Mouse (Mus musculus): ENCODE data around the gene Adamtsl1. TPM values are rescaled to one million over a fixed set of nuclear protein-coding genes. Genes with fewer than 3 reads are reported as not detected.

Gene Adamtsl1
- polyA plus RNA-seq, 1 experiment from 2014 or later, result 0.38 TPM

- DNase-seq, result no peak
- TF ChIP-seq CTCF (IDR thresholded peaks at IDR 0.05; ENCODE audit: low read depth) (no peak), EP300 (IDR thresholded peaks at IDR 0.05; ENCODE audit: low read depth) (no peak)
- no peak for ATAC-seq
These were observed 330.4 kb downstream of the Adamtsl1 start for GRCm38 (mm10) chr4:85844381-85844780.

DNA sequence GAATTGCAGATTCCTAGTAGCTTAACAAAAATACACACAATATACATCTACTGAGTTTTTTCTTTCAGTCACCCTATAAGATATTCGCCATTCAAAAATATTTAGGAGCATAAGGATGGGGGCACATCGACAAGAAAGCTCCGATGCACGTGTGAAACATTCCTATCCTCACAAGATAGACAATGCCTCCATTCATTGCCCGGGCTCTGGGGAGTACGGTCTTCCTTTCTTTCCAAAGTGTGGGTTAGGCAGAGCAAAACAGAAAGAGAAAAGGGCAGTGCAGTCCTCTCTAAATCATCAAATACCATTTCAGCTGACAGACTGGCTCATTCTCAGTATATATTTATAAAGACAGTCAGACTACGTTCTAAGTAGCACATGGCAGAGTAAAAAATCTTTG is 332.0 kb downstream of the Adamtsl1 start:
- TF ChIP-seq CTCF (IDR thresholded peaks at IDR 0.05; ENCODE audit: low read depth) (no peak), EP300 (IDR thresholded peaks at IDR 0.05; ENCODE audit: low read depth) (no peak)
- no peak overlapping the region for H3K27ac ChIP-seq (ENCODE audit: low read depth)
- no peak overlapping the region for H3K4me2 ChIP-seq (ENCODE audit: low read depth, low read length)
- no peak overlapping the region for H3K4me3 ChIP-seq (ENCODE audit: low read depth, low read length)
- H3K9ac ChIP-seq (replicated peaks), result no peak overlapping the region
- H3K4me1 ChIP-seq (ENCODE audit: insufficient read depth), result no peaks in the 10 kb centered on the region
- 68% methylated on average over 7 of the region's 7 CpGs for WGBS (ENCODE audit: insufficient replicate concordance)
- H3K9me3 ChIP-seq (ENCODE audit: low read length), result no peaks in the 10 kb centered on the region
- no peaks in the 10 kb centered on the region for H3K27me3 ChIP-seq (ENCODE audit: insufficient read depth, low read length)
- H3K36me3 ChIP-seq (replicated peaks; ENCODE audit: insufficient read depth, low read length), result no peaks in the 10 kb centered on the region
- DNase-seq, result no peak
- no peak for ATAC-seq

More at GRCm38 (mm10) chr4:85844381-85844780, 330.4 kb downstream of the Adamtsl1 start:
- Histone ChIP-seq H3K4me1 (ENCODE audit: insufficient read depth) (no peaks in the 10 kb centered on the region), H3K4me3 (ENCODE audit: low read depth, low read length) (no peak overlapping the region), H3K9ac (replicated peaks) (no peak overlapping the region), H3K9me3 (ENCODE audit: low read length) (no peaks in the 10 kb centered on the region), H3K4me2 (ENCODE audit: low read depth, low read length) (no peak overlapping the region), H3K27me3 (ENCODE audit: insufficient read depth, low read length) (no peaks in the 10 kb centered on the region), H3K27ac (ENCODE audit: low read depth) (no peak overlapping the region), H3K36me3 (replicated peaks; ENCODE audit: insufficient read depth, low read length) (no peaks in the 10 kb centered on the region)

DNA sequence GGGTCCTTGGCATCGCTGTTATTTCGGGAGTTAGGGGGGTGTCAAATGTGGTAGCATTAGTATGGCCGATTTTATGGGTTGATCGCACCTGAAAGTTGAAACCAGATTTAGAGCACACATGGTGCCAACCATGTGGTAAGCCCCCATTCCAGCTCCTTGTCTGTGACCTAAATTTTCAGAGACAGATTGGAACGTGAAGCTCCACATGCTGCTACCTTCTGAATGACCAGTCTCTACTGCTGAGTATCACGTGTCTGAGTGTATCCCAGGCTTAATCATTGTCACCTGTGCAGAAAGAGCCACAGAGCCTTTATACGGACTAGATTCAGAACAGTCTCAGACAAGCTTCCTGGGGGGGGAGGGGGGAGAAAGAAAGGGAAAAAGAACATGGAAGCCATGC is 339.4 kb downstream of the Adamtsl1 start:
- H3K4me2 ChIP-seq (ENCODE audit: low read depth, low read length), result no peak overlapping the region
- H3K9ac ChIP-seq (replicated peaks), result no peak overlapping the region
- no peak overlapping the region for H3K4me3 ChIP-seq (ENCODE audit: low read depth, low read length)
- ATAC-seq (no peak), DNase-seq (no peak)
- H3K36me3 ChIP-seq (replicated peaks; ENCODE audit: insufficient read depth, low read length), result no peaks in the 10 kb centered on the region
- no peaks in the 10 kb centered on the region for H3K9me3 ChIP-seq (ENCODE audit: low read length)
- H3K4me1 ChIP-seq (ENCODE audit: insufficient read depth), result no peaks in the 10 kb centered on the region
- TF ChIP-seq EP300 (IDR thresholded peaks at IDR 0.05; ENCODE audit: low read depth) (no peak), CTCF (IDR thresholded peaks at IDR 0.05; ENCODE audit: low read depth) (no peak)
- 71% methylated on average over 7 of the region's 7 CpGs for WGBS (ENCODE audit: insufficient replicate concordance)
- no peak overlapping the region for H3K27ac ChIP-seq (ENCODE audit: low read depth)
- no peaks in the 10 kb centered on the region for H3K27me3 ChIP-seq (ENCODE audit: insufficient read depth, low read length)

- no peaks in the 10 kb centered on the region for H3K36me3 ChIP-seq (replicated peaks; ENCODE audit: insufficient read depth, low read length)
- TF ChIP-seq CTCF (IDR thresholded peaks at IDR 0.05; ENCODE audit: low read depth) (no peak), EP300 (IDR thresholded peaks at IDR 0.05; ENCODE audit: low read depth) (no peak)
- no peaks in the 10 kb centered on the region for H3K4me1 ChIP-seq (ENCODE audit: insufficient read depth)
- no peak overlapping the region for H3K9ac ChIP-seq (replicated peaks)
- WGBS (ENCODE audit: insufficient replicate concordance), result 67% methylated on average over 8 of the region's 8 CpGs
- no peaks in the 10 kb centered on the region for H3K9me3 ChIP-seq (ENCODE audit: low read length)
- H3K4me3 ChIP-seq (ENCODE audit: low read depth, low read length), result no peak overlapping the region
- H3K4me2 ChIP-seq (ENCODE audit: low read depth, low read length), result no peak overlapping the region
- no peak for ATAC-seq
- no peaks in the 10 kb centered on the region for H3K27me3 ChIP-seq (ENCODE audit: insufficient read depth, low read length)
- H3K27ac ChIP-seq (ENCODE audit: low read depth), result no peak overlapping the region
- DNase-seq, result no peak
These were observed 340.5 kb downstream of the Adamtsl1 start for GRCm38 (mm10) chr4:85854507-85854906.

DNA sequence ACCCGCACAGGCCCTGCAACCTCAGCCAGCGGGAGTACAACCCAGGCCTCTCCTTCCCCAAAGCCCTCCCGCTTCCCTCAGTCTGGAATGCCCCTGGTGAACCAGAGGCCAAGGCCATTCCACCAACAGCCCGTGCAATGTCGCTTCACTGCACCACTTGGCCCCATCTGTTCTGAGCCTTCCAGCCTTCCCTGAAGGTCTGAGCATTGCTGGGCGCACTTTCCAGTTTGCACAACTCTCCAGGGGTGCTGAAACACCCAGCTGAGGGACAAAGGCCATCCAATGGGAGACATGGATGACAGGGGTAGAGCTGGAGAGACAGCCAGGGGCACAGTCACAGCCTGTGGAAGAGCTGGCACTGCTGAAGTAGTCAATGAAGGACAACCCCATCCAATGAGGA is 365.4 kb downstream of the Adamtsl1 start:
- Histone ChIP-seq H3K9me3 (ENCODE audit: low read length) (no peaks in the 10 kb centered on the region), H3K4me2 (ENCODE audit: low read depth, low read length) (no peak overlapping the region), H3K27ac (ENCODE audit: low read depth) (no peak overlapping the region), H3K4me1 (ENCODE audit: insufficient read depth) (no peaks in the 10 kb centered on the region), H3K36me3 (replicated peaks; ENCODE audit: insufficient read depth, low read length) (no peaks in the 10 kb centered on the region), H3K4me3 (ENCODE audit: low read depth, low read length) (no peak overlapping the region), H3K27me3 (ENCODE audit: insufficient read depth, low read length) (no peaks in the 10 kb centered on the region), H3K9ac (replicated peaks) (no peak overlapping the region)
- WGBS (ENCODE audit: insufficient replicate concordance), result 65% methylated on average over 6 of the region's 6 CpGs
- ATAC-seq, result no peak
- TF ChIP-seq CTCF (IDR thresholded peaks at IDR 0.05; ENCODE audit: low read depth) (no peak), EP300 (IDR thresholded peaks at IDR 0.05; ENCODE audit: low read depth) (no peak)
- DNase-seq, result no peak

DNA sequence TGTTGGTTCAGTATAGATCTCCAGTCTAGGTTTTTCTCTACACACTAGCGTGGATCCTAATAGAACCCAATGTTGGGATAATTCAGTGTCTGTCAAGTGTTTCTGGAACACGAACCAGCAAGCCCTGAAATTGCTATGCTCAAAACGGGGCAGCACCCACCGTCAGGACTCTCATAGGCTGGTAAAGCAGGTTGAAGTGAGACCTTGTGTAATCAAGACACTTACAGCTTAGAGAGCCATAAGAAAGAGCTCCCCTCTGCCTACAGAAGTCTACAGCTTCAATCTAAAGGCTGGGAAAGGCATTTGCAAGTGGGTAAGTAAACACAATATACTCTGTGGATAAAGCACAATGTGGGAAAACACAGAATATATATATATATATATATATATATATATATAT is 367.3 kb downstream of the Adamtsl1 start:
- no peak overlapping the region for H3K4me2 ChIP-seq (ENCODE audit: low read depth, low read length)
- DNase-seq (no peak), ATAC-seq (no peak)
- no peak for TF ChIP-seq CTCF (IDR thresholded peaks at IDR 0.05; ENCODE audit: low read depth)
- TF ChIP-seq EP300 (IDR thresholded peaks at IDR 0.05; ENCODE audit: low read depth), result no peak
- H3K27ac ChIP-seq (ENCODE audit: low read depth), result no peak overlapping the region
- H3K9me3 ChIP-seq (ENCODE audit: low read length), result no peaks in the 10 kb centered on the region
- no peaks in the 10 kb centered on the region for H3K36me3 ChIP-seq (replicated peaks; ENCODE audit: insufficient read depth, low read length)
- H3K4me1 ChIP-seq (ENCODE audit: insufficient read depth), result no peaks in the 10 kb centered on the region
- WGBS (ENCODE audit: insufficient replicate concordance), result 75% methylated on average over 4 of the region's 4 CpGs
- H3K4me3 ChIP-seq (ENCODE audit: low read depth, low read length), result no peak overlapping the region
- no peaks in the 10 kb centered on the region for H3K27me3 ChIP-seq (ENCODE audit: insufficient read depth, low read length)
- no peak overlapping the region for H3K9ac ChIP-seq (replicated peaks)

- Histone ChIP-seq H3K27me3 (ENCODE audit: insufficient read depth, low read length) (no peaks in the 10 kb centered on the region), H3K27ac (ENCODE audit: low read depth) (no peak overlapping the region), H3K4me3 (ENCODE audit: low read depth, low read length) (no peak overlapping the region), H3K9me3 (ENCODE audit: low read length) (no peaks in the 10 kb centered on the region), H3K4me1 (ENCODE audit: insufficient read depth) (no peaks in the 10 kb centered on the region), H3K4me2 (ENCODE audit: low read depth, low read length) (no peak overlapping the region), H3K9ac (replicated peaks) (no peak overlapping the region), H3K36me3 (replicated peaks; ENCODE audit: insufficient read depth, low read length) (no peaks in the 10 kb centered on the region)
- DNase-seq (no peak), ATAC-seq (no peak)
- no peak for TF ChIP-seq EP300 (IDR thresholded peaks at IDR 0.05; ENCODE audit: low read depth)
- no peak for TF ChIP-seq CTCF (IDR thresholded peaks at IDR 0.05; ENCODE audit: low read depth)
- WGBS (ENCODE audit: insufficient replicate concordance), result 70% methylated on average over 4 of the region's 4 CpGs
These were observed 370.1 kb downstream of the Adamtsl1 start for GRCm38 (mm10) chr4:85884031-85884430.

All from liver, postnatal 0 days (tissue).